Mouse (Mus musculus) forelimb bud, embryonic 11.5 days (tissue): ENCODE data around the gene Haus3.

Experiments used
- DNase-seq: peaks from one replicate; pipeline ENCODE4 v3.0.0-alpha.2; 2012; ENCODE audit warnings: low read depth, low spot score

The Haus3 gene

GRCm38 (mm10) chr5:34119121-34119856, 50.0 kb downstream of the Haus3 start:
- no peak for DNase-seq

- DNase-seq: no peak
Observed at GRCm38 (mm10) chr5:34105681-34106080, 63.6 kb downstream of the Haus3 start.
